Mouse (Mus musculus): ENCODE measurements around the gene Ccdc9b.

Ccdc9b gene

GRCm38 (mm10) chr2:118708472-118708871, 54.0 kb downstream of the Ccdc9b start:
- no peak for DNase-seq

GRCm38 (mm10) chr2:118706436-118706835, 56.0 kb downstream of the Ccdc9b start:
- DNase-seq, result no peak

Data from cerebellum, postnatal 25 days (tissue).